Mouse (Mus musculus) liver, adult (tissue): ENCODE results near the gene Zc3h13.

Source experiments
- GATA4 ChIP-seq: IDR thresholded peaks from 2 replicates; pipeline ENCODE4 v1.6.1; 2014; ENCODE audit warnings: mild to moderate bottlenecking, low read length; ENCODE audit not compliant: insufficient replicate concordance

The Zc3h13 gene

GRCm38 (mm10) chr14:75367503-75367902, 83.3 kb downstream of the Zc3h13 start:
- TF ChIP-seq GATA4 = no peak

GRCm38 (mm10) chr14:75369880-75370279, 85.7 kb downstream of the Zc3h13 start:
- no peak for TF ChIP-seq GATA4

DNA sequence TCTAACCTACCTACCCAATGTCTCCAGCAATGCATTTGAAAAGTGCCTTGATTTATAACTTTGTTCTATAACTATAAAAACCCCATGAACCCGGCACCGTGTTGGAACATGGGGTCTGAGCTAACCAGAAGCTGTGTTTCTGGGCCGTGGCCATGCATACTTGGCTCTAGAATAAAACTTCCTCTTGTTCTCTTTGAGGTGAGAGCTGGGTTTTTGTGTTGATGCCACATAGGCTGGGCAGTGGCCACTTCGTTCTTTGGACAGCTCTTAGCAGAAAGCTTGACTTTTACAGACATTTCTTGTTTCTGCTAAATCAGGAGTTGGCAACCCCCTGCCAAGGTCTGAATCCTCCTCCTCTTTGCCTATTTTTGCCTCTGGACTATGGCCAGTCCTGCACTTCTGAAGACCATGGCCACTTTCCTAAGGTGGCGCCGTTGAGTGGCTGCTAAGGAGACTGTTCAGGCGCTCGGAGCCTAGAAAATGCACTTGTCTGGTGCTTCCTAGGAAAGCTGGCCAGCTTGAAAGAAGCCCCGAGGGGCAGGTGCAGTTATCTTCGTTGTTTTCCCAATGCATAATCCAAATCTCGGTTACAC, 90.9 kb downstream of the Zc3h13 start:
- TF ChIP-seq GATA4 = no peak

- no peak for TF ChIP-seq GATA4
Observed at GRCm38 (mm10) chr14:75376256-75376655, 92.1 kb downstream of the Zc3h13 start.

DNA sequence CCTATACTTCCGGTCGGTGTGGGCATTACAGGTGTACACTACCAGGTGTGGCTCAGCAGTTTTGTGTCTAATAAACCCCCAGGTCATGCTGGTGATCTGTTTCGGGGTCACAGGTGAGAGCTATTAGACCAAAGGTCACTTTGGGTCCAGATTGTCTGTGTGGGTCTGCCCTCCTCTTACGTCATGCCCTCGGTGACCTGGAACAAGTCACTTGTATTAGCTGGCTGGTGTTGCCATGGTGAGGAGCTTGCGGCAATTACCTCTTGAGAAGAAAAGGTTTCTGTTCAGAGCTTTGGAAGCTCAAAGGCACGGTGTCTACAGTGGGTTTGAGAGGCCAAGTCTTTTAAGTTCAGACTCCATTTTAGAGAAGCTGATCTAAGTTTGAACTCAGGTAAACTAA, 93.4 kb downstream of the Zc3h13 start:
- no peak for TF ChIP-seq GATA4
